Mouse (Mus musculus): ENCODE results near the gene 6820408C15Rik.

- TF ChIP-seq GATA1 (IDR thresholded peaks at IDR 0.05; ENCODE audit: low read length), result no peak
- no peak for TF ChIP-seq TAL1 (IDR thresholded peaks at IDR 0.05; ENCODE audit: low read length)
These were observed 24.4 kb downstream of the 6820408C15Rik start for GRCm38 (mm10) chr2:152439833-152440232.
